Mouse (Mus musculus): ENCODE results near the gene Rsph6a.

The Rsph6a gene

GRCm38 (mm10) chr7:19054047-19054776 is at the start of gene Rsph6a:
Gene Rsph6a (plus strand): TSS chr7:19054690.
- in situ Hi-C loops (cut with MboI; ENCODE audit: low sequenced_read_pairs): no loop called here

DNA sequence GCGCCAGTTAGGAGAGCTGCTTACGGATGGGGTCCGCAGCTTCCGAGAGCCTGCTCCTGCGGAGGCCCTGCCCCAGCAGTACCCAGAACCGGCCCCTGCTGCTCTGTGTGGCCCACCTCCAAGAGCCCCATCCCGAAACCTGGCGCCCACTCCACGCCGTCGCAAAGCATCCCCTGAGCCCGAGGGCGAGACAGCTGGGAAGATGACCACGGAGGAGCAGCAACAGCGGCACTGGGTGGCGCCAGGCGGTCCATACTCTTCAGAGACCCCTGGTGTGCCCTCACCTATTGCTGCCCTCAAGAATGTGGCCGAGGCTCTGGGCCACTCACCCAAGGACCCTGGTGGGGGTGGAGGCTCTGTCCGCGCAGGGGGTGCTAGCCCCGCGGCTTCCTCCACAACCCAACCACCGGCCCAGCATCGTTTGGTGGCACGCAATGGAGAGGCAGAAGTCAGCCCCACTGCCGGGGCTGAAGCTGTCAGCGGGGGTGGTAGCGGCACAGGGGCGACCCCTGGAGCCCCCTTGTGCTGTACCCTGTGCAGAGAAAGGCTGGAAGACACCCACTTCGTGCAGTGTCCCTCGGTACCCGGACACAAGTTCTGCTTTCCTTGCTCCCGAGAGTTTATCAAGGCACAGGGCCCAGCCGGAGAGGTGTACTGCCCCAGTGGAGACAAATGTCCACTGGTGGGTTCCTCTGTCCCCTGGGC is 48.9 kb upstream of the Rsph6a start:
- in situ Hi-C loops (cut with MboI; ENCODE audit: low sequenced_read_pairs): no loop called here

DNA sequence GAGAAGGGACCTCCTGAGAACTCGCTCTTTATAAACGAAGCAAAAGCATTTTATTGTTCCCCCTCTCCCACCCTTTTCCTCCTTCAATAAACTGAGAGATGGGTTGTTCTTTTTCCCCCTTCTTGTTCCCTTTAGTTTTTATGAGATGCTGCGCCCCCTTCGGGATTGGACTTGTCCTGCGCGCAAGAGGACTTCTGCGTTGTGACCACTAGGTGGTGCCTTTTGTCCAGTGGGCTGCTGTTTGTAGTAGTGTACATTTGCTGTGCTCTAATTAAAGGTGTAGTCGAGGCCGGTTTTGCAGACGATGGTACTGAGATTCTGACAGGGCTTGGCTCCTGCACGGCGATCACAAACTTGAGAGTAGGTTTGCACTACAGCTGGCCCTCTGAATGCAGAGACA is 48.0 kb upstream of the Rsph6a start:
- in situ Hi-C loops (cut with MboI; ENCODE audit: low sequenced_read_pairs): no loop called here

DNA sequence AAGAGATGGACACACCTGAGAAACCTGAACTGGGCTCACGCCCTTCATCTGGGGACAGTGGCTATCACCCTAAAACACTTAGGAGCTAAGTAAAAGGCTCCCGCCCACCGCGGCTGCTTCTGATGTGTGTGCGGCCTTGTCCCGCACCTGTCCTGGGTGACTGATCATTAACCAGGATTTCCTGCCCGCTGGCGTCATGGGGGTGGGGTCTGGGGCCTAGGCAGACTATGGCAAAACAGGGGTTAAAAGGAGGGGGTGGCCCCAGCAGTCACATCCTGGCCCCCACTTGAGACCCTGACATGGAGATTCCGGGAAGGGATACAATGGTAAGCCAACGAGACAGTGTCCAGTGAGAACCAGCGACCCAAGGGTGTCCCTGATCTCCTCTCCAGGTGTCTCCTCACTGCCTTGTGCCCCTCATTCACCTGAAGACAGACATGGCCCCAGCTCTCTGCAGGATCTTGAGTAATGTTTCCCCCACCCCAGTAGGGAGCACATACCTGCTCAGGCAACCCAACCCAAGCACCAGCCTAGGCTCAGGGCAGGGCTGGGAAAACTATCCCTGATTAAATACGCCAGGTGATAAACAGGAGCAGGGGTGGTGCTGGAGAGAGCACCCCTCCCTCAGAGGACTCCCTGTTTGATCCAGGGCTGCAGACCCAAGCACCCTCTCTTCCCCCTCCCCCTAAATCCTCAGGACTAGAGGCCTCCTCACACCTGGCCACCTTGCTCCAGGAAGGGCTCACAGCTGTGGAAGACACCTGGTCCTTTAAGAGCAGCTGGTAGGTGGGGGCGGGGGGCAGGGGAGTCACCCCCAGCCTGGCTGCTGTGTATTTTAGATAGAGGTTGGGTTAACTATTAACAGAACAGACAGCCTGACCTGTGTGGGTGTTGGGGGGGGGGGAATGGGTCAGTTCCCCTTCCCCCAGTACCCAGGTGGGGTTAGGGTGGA is 47.2 kb upstream of the Rsph6a start:
- in situ Hi-C loops (cut with MboI; ENCODE audit: low sequenced_read_pairs): no loop called here

DNA sequence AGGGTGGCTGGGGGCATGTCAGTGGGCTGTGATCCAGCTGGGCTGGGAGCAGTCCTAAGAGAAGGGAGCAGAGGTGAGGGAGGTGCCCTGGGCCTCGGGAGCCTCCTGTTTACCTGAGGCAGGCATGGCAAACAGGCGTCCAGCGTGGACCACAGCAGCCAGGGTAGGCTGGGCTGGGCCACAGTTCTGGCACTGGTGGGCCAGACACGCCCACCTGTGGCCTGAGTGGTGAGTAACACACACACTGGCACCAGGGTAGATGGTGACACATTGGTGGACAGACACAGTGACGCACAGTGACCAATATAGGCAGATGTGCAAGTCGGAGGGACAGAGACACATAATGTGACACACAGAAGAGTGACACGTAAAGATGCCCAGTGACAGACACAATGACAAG is 43.9 kb upstream of the Rsph6a start:
- in situ Hi-C loops (cut with MboI; ENCODE audit: low sequenced_read_pairs): no loop called here

DNA sequence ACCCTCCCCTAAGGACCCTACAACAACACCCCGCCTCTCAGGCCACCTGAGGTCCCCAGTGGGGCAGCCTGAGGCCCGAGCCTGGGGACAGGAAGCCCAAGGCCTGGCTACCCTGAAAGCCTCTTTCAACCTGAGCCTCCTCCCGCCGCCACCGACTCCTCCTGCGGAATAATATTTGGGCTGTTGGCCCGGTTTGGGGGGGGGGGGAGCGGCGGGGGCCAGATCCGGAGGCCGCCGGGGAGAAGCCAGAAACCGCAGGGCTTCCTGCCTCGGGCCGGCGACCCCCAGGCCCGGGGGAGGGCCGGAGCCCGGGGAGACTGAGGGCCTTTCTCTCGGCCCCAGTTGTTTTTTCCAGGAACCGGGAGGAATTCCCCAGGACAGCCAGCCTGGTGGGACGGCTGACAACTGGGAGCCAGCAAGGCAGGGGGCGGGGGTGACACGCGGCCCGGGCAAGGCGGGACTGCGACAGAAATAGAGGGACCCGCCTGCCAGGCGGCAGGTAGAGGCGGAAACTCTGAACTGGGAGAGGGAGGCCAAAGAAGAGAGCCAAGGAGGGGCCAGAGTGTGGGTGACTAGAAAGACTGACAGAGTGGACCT is 42.4 kb upstream of the Rsph6a start:
- in situ Hi-C loops (cut with MboI; ENCODE audit: low sequenced_read_pairs): no loop called here

DNA sequence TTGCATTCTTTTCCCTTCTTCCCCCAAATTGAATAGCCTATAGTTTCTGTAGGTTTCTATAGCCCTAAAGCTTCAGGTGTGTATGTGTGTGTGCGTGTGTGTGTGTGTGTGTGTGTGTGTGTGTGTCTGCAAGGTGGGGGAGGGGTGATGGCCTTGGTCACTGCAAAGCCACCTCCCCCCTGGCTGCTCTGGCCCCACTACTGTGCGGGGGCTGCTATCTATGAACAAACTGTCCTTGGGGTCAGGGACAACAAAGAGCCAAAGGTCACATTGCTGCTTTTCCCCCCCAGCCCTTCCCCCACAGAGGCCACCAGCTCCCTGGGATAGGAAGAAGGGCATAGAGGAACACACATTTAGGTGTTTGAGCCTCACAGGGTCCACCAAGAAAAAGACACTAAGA is 41.6 kb upstream of the Rsph6a start:
- in situ Hi-C loops (cut with MboI; ENCODE audit: low sequenced_read_pairs): no loop called here

GRCm38 (mm10) chr7:19014452-19014851 is 40.0 kb upstream of the Rsph6a start:
- in situ Hi-C loops (cut with MboI; ENCODE audit: low sequenced_read_pairs): no loop called here

GRCm38 (mm10) chr7:19016042-19016441 is 38.4 kb upstream of the Rsph6a start:
- in situ Hi-C loops (cut with MboI; ENCODE audit: low sequenced_read_pairs): no loop called here

GRCm38 (mm10) chr7:19017909-19018308 is 36.6 kb upstream of the Rsph6a start:
- in situ Hi-C loops (cut with MboI; ENCODE audit: low sequenced_read_pairs): no loop called here

DNA sequence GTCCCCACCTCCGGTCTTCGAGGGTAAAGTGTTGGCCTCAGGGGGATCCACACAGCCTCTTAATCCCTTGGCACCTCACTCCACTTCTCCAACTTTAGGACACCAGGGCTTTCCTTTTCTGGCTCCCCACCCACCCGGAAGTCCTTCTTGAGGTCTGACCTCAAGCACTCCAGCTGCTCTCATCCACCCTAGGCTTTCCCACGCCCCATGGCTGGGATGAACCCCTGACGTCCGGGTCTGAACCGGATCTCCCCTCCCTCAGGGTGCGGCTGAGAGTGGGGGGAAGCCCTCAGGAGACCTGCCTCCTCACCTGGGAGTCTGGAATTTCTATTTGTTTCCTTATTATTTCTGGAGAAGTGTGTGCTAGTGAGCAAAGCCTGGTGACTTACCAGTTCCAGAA is 33.4 kb upstream of the Rsph6a start:
- in situ Hi-C loops (cut with MboI; ENCODE audit: low sequenced_read_pairs): no loop called here

- in situ Hi-C loops (cut with MboI; ENCODE audit: low sequenced_read_pairs): no loop called here
These were observed 32.1 kb upstream of the Rsph6a start for GRCm38 (mm10) chr7:19022189-19022958.

- in situ Hi-C loops (cut with MboI; ENCODE audit: low sequenced_read_pairs): no loop called here
These were observed 31.1 kb upstream of the Rsph6a start, which contains the start of gene Foxa3 for GRCm38 (mm10) chr7:19023357-19023814. Gene Foxa3 (minus strand): TSS chr7:19023538.

DNA sequence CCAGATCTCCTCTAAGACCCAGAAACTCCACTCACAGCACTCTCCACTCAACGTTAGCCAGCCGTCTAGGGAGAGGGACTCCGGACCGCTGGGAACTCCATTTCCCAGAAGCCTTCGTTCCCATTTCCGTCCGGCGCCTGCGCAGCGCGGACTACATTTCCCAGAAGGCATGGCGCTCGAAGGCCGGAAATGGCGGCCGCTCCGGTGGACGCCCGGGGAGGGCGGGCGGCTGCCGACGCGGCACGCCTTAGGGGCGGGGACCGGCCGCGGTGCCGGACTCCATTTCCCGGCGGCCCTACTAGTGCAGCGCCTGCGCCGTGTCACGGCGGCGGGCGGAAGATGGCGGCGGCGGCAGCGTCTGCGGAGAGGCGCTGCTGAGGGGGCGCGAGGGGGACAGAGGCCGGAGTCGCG is 30.4 kb upstream of the Rsph6a start, which contains the start of gene Sympk:
Gene Sympk (plus strand): TSS at position 282 of the 411 bp plus-strand sequence.
- in situ Hi-C loops (cut with MboI; ENCODE audit: low sequenced_read_pairs): no loop called here

GRCm38 (mm10) chr7:19024581-19025255 is 29.8 kb upstream of the Rsph6a start:
- in situ Hi-C loops (cut with MboI; ENCODE audit: low sequenced_read_pairs): no loop called here

GRCm38 (mm10) chr7:19028067-19028466 is 26.4 kb upstream of the Rsph6a start:
- in situ Hi-C loops (cut with MboI; ENCODE audit: low sequenced_read_pairs): no loop called here

DNA sequence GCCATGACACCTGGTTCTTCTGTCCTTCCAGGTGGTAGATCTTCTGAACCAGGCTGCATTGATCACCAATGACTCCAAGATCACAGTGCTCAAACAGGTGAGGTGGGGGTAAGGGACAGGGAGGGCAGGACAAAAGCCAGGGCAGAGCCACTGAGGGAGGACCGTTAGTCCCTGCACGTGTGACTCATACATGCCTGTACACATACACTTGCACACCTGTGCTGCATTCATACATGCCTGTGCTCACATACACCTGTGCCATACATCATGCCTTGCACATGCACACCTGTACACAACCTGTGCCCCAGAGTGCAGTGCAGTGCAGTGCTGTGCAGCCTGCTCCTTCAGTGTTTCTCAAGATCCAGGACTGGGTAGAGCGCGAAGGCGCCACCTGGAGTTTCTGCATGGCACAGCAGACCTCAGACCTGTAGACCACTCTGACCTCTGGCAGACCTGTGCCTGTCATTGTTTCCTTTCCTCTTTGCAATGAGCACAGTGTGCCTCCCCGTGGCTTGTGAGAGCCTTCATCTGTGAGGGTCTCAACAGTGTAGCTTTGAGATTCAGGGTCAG is 25.3 kb upstream of the Rsph6a start:
- in situ Hi-C loops (cut with MboI; ENCODE audit: low sequenced_read_pairs): no loop called here

DNA sequence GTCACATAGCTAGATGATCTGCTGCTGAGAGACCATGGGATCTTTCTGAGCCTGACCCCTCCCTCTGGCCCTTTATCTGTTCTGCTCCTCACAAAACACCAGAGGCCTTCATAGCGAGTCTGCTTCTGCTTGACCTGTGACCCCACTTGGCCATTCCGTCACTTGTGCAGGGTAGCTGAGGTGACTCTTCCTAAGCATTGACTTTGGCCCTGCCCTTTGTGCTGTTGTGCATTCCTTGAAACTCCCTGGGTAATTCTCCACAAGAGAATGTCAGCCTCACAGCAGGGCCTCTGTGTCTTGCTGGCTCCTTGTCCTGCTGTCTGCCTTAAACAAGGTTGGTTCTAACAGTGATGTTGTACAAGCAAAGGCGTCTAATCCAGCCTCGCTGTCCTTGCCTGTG is 22.8 kb upstream of the Rsph6a start:
- in situ Hi-C loops (cut with MboI; ENCODE audit: low sequenced_read_pairs): no loop called here

- in situ Hi-C loops (cut with MboI; ENCODE audit: low sequenced_read_pairs): no loop called here
These were observed 9.9 kb upstream of the Rsph6a start for GRCm38 (mm10) chr7:19044616-19045015.

All from CH12F3 (cell line).